Mouse (Mus musculus): ENCODE measurements around the gene Samd4b. TPM values are rescaled to one million over a fixed set of nuclear protein-coding genes. Genes with fewer than 3 reads are reported as not detected.
A peak's percentile ranks its signal among the peaks of the same experiment; 100 is the strongest.

Samd4b gene
- polyA plus RNA-seq, 1 experiment: 25.2 TPM

DNA sequence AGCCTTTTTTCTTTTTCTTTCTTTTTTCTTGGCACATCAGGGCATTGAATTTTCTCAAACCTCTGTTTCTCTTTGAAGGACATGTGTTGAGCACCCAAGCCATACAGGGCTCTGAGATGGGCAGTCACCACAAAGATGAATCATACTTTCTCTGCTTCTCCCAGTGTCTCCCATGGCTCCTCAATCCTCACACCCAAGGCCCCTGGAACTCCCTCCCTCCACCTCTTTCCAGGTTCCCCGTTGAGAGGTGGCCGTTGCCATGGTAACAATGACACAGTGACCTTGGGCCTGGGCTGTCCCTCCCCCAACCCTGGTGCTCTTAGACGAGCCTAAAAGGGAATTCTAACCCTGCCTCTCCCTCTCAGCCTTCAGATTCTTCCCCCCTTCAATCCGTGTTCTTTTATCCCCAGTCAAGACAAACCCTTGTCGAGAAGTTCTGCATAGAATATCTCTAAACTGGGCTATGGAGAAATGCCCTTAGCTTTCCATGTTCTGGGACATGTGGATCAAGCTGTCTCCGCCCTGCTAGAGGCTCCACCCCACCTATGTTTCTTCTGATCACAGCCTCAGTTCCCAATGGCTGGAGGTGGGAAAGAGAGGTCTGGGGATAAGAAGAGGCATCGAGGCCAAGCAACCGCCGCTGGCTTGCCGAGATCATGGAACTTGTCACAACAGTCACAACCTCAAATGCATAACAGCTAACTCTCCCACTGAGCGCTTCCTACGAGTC, 150.7 kb downstream of the Samd4b start:
- H3K4me1 ChIP-seq (ENCODE audit: control insufficient read depth, insufficient read depth, low read length): peaks cover 6% of the 10 kb centered on the region; the same call in 1 of the 2 replicates
- no peak overlapping the region for H3K27ac ChIP-seq (ENCODE audit: control insufficient read depth, insufficient read depth, low read depth, low read length, poor library complexity)
- H3K4me3 ChIP-seq (replicated peaks; ENCODE audit: control insufficient read depth, low read depth, low read length): no peak overlapping the region
- TF ChIP-seq CTCF (IDR thresholded peaks at IDR 0.05; ENCODE audit: control insufficient read depth, insufficient read depth, low read length) (no peak), POLR2A (IDR thresholded peaks at IDR 0.05; ENCODE audit: borderline replicate concordance, control insufficient read depth, low read depth, low read length) (no peak)
- 71% methylated on average over 12 of the region's 12 CpGs for WGBS

DNA sequence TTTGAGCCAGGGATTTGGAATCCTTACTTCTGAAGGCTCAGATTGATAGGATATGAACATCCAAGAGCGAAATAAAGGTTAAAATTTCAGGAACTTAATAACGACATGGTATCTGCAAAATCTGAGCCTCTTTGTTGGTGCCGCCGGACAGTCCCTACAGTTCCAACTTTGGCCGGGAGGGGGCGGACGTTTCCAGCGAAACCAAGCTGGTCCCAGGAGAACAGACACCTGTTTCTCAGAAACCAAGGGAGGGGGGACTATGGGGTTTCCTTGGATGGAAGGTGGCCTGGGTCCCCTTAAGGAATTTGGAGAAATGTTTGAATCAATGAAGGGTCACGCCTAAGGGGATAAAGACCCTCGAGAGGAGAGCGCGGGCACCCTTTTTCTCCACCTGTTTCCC, 151.5 kb downstream of the Samd4b start:
- peaks cover 6% of the 10 kb centered on the region; the same call in 1 of the 2 replicates for H3K4me1 ChIP-seq (ENCODE audit: control insufficient read depth, insufficient read depth, low read length)
- TF ChIP-seq POLR2A (IDR thresholded peaks at IDR 0.05; ENCODE audit: borderline replicate concordance, control insufficient read depth, low read depth, low read length) (no peak), CTCF (IDR thresholded peaks at IDR 0.05; ENCODE audit: control insufficient read depth, insufficient read depth, low read length) (peak; percentile 79)
- H3K27ac ChIP-seq (ENCODE audit: control insufficient read depth, insufficient read depth, low read depth, low read length, poor library complexity): no peak overlapping the region
- 24% methylated on average over 12 of the region's 12 CpGs for WGBS
- no peak overlapping the region for H3K4me3 ChIP-seq (replicated peaks; ENCODE audit: control insufficient read depth, low read depth, low read length)

DNA sequence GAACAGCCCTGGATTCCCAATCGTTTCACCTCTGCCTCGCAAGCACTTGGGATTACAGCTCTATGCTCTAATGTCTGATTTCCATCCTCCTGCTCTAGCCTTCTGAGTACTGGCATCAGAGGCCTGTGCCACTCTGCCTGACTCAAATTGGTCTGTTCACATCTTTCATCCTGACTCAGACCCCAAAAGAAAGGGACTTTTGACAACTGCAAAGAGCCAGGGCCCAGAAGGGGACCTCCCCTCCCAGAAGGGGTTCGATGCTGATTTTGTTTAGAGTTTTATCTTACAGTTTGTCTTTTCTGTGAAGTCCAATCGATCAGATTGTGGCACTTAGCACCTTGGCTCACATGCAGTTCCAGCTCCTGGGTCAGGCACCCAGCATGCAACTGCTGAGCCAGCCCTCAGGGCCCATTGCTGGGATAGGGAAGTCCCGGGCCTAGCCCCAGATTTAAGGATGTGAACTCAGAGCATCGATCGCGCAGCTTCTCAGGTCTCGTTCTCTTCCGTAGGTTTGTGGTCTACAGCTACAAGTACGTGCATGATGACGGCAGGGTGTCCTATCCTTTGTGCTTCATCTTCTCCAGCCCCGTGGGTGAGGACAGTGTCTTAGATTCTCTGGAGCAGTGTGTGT, 153.5 kb downstream of the Samd4b start:
- peaks cover 6% of the 10 kb centered on the region; the same call in 1 of the 2 replicates for H3K4me1 ChIP-seq (ENCODE audit: control insufficient read depth, insufficient read depth, low read length)
- no peak for TF ChIP-seq POLR2A (IDR thresholded peaks at IDR 0.05; ENCODE audit: borderline replicate concordance, control insufficient read depth, low read depth, low read length)
- H3K4me3 ChIP-seq (replicated peaks; ENCODE audit: control insufficient read depth, low read depth, low read length): no peak overlapping the region
- WGBS: 41% methylated on average over 13 of the region's 13 CpGs
- H3K27ac ChIP-seq (ENCODE audit: control insufficient read depth, insufficient read depth, low read depth, low read length, poor library complexity): peak overlapping the region; percentile 19; the same call in 1 of the 2 replicates

DNA sequence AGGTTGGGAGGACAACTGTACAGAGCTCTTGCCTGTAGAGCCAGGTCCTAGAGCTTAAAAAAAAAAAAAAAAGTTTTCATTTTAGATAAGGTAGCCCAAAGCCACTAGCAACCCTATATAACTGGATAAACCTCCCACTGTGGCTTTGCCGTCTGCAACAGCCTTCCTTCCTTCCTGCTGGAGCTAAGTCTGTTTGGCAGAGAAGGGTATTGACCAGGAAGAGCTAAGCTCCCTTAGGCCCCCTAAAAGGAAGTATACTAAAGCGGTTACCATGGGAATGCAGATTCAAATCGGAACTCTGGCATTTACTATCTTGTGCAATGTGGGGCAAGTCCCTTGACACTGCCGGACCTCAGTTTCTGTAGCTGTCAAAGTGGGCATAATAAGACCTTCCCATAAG, 155.3 kb downstream of the Samd4b start:
- Histone ChIP-seq H3K4me1 (ENCODE audit: control insufficient read depth, insufficient read depth, low read length) (peaks cover 6% of the 10 kb centered on the region; the same call in 1 of the 2 replicates), H3K4me3 (replicated peaks; ENCODE audit: control insufficient read depth, low read depth, low read length) (peak overlapping the region; percentile 38), H3K27ac (ENCODE audit: control insufficient read depth, insufficient read depth, low read depth, low read length, poor library complexity) (peak overlapping the region; percentile 53; the same call in 1 of the 2 replicates)
- TF ChIP-seq POLR2A (IDR thresholded peaks at IDR 0.05; ENCODE audit: borderline replicate concordance, control insufficient read depth, low read depth, low read length): no peak
- no peak for TF ChIP-seq CTCF (IDR thresholded peaks at IDR 0.05; ENCODE audit: control insufficient read depth, insufficient read depth, low read length)
- 2% methylated on average over 4 of the region's 4 CpGs for WGBS

DNA sequence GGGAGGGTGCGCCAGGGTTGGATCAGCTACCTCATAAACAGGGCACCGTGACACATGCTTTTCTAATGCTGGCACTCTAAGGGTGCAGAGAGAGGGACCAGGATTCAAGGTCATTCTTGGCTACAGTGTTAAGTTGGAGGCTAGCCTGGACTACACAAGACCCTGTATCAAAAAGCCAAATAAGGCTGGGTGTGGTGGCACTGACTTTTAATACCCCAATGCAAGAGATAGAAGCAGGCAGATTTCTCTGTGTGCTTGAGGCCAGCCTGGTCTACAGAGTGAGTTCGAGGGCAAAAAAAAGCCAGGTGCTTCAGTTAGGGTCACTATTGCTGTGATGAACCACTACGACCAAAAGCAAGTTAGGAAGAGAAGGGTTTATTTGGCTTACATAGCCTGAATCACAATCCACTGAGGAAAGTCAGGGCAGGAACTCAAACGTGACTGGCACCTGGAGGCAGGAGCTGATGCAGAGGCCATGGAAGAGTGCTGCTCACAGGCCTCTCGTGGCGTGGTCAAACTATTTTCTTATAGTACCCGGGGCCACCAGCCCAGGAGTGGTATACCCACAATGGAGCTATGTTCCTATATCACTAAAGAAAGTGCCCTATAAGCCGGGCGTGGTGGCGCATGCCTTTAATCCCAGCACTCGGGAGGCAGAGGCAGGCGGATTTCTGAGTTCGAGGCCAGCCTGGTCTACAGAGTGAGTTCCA, 156.0 kb downstream of the Samd4b start:
- 14% methylated on average over 14 of the region's 14 CpGs for WGBS
- Histone ChIP-seq H3K4me3 (replicated peaks; ENCODE audit: control insufficient read depth, low read depth, low read length) (peak overlapping the region; percentile 79), H3K27ac (ENCODE audit: control insufficient read depth, insufficient read depth, low read depth, low read length, poor library complexity) (peak overlapping the region; percentile 83), H3K4me1 (ENCODE audit: control insufficient read depth, insufficient read depth, low read length) (peaks cover 6% of the 10 kb centered on the region; the same call in 1 of the 2 replicates)
- TF ChIP-seq CTCF (IDR thresholded peaks at IDR 0.05; ENCODE audit: control insufficient read depth, insufficient read depth, low read length): no peak
- TF ChIP-seq POLR2A (IDR thresholded peaks at IDR 0.05; ENCODE audit: borderline replicate concordance, control insufficient read depth, low read depth, low read length): no peak

DNA sequence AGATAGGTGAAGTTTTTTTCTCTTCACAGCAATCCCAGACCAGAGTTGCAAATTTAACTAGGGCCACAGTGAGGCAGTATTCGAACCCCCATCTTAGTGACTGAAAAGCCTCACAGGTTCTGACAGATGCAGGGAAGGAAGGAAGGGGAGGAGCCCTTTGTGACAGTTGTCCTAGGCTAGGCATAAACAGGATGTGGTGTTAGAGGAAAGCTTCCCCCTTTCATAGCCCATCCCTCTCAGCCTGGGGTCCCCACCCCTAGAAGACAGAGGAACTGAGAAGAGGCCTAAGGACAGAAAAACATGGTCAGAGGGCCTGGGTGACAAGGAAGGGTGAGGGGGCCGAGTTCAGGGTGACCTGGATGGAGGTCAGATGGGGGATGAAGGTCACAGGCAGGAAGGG, 157.2 kb downstream of the Samd4b start:
- Histone ChIP-seq H3K27ac (ENCODE audit: control insufficient read depth, insufficient read depth, low read depth, low read length, poor library complexity) (peak overlapping the region; percentile 98), H3K4me1 (ENCODE audit: control insufficient read depth, insufficient read depth, low read length) (peaks cover 6% of the 10 kb centered on the region; the same call in 1 of the 2 replicates), H3K4me3 (replicated peaks; ENCODE audit: control insufficient read depth, low read depth, low read length) (peak overlapping the region; percentile 79)
- TF ChIP-seq POLR2A (IDR thresholded peaks at IDR 0.05; ENCODE audit: borderline replicate concordance, control insufficient read depth, low read depth, low read length) (peak; percentile 58; the same call in 1 of the 2 replicates), CTCF (IDR thresholded peaks at IDR 0.05; ENCODE audit: control insufficient read depth, insufficient read depth, low read length) (no peak)
- 4% methylated on average over 2 of the region's 2 CpGs for WGBS

DNA sequence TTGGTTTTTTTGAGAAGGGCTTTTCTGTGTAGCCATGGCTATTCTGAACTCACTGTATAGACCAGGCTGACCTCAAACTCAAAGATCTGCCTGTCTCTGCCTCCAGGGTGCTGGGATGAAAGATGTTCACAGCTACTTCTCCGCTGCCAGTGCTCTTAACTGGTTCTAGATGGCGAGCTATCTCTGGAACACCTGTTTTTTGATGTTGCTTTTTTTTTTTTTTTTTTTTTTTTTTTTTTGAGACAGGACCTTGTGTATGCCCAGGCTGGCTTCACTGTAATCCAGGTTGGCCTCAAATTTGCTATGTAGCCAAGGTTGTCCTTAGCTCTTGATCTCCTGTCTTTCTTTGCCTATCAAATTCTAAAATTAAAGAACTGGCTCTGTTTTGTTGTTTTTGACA, 159.2 kb downstream of the Samd4b start:
- WGBS: 68% methylated on average over 2 of the region's 2 CpGs
- no peak overlapping the region for H3K27ac ChIP-seq (ENCODE audit: control insufficient read depth, insufficient read depth, low read depth, low read length, poor library complexity)
- TF ChIP-seq POLR2A (IDR thresholded peaks at IDR 0.05; ENCODE audit: borderline replicate concordance, control insufficient read depth, low read depth, low read length) (no peak), CTCF (IDR thresholded peaks at IDR 0.05; ENCODE audit: control insufficient read depth, insufficient read depth, low read length) (no peak)
- no peak overlapping the region for H3K4me3 ChIP-seq (replicated peaks; ENCODE audit: control insufficient read depth, low read depth, low read length)
- peaks cover 2% of the 10 kb centered on the region; the same call in 1 of the 2 replicates for H3K4me1 ChIP-seq (ENCODE audit: control insufficient read depth, insufficient read depth, low read length)

DNA sequence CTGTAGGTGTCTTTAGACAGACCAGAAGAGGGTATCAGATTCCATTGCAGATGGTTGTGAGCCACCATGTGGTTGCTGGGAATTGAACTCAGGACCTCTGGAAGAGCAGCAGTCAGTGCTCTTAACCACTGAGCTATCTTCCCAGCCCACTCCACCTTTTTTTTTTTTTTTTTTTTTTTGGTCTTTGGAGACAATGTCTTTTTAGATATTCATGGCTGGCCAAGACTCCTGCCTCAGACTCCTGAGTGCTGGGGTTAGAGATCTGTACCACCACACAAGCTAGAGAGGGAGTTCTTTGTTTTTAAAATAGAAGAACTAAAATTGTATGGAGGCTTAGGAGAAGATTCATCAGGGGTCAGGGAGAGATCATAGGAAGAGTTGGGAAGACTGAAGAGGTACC, 160.0 kb downstream of the Samd4b start:
- TF ChIP-seq CTCF (IDR thresholded peaks at IDR 0.05; ENCODE audit: control insufficient read depth, insufficient read depth, low read length) (no peak), POLR2A (IDR thresholded peaks at IDR 0.05; ENCODE audit: borderline replicate concordance, control insufficient read depth, low read depth, low read length) (no peak)
- H3K27ac ChIP-seq (ENCODE audit: control insufficient read depth, insufficient read depth, low read depth, low read length, poor library complexity): no peak overlapping the region
- H3K4me3 ChIP-seq (replicated peaks; ENCODE audit: control insufficient read depth, low read depth, low read length): no peak overlapping the region
- peaks cover 2% of the 10 kb centered on the region; the same call in 1 of the 2 replicates for H3K4me1 ChIP-seq (ENCODE audit: control insufficient read depth, insufficient read depth, low read length)

Data from bone marrow, adult 2 months (tissue).